Comparison of ENCODE assay signal across 8 mouse cellular contexts in genomic region chr12:26314959-26315358, GRCm38 (mm10).
DNase-seq lines count a peak whose midpoint lies in the region; ATAC-seq and TF ChIP-seq lines count a peak whose summit lies in the region.

No protein-coding gene starts in this region.

- TF ChIP-seq POLR2A in heart, adult 2 months (IDR thresholded peaks at IDR 0.05; ENCODE audit: insufficient read depth, low read depth, low read length): no peak
- no peak for TF ChIP-seq POLR2A in embryonic fibroblast, embryonic 13.5 days (IDR thresholded peaks at IDR 0.05; ENCODE audit: low read depth, low read length)
- TF ChIP-seq POLR2A in limb, embryonic 14.5 days (IDR thresholded peaks at IDR 0.05; ENCODE audit: borderline replicate concordance, extremely low read depth, insufficient read depth, insufficient read length): no peak
- TF ChIP-seq POLR2A in small intestine, adult 2 months (IDR thresholded peaks at IDR 0.05; ENCODE audit: low read depth, low read length): no peak

- H3K27me3 ChIP-seq in heart, adult 2 months (ENCODE audit: control insufficient read depth, insufficient read depth, low read length): no peaks in the 10 kb centered on the region
- H3K27me3 ChIP-seq in heart, embryonic 10.5 days (ENCODE audit: insufficient read depth, poor library complexity, severe bottlenecking): no peaks in the 10 kb centered on the region
- no peaks in the 10 kb centered on the region for H3K27me3 ChIP-seq in limb, embryonic 14.5 days (ENCODE audit: control insufficient read depth, insufficient read depth, low read length)
- H3K27me3 ChIP-seq in small intestine, adult 2 months (ENCODE audit: control insufficient read depth, insufficient read depth, low read length): no peaks in the 10 kb centered on the region
- H3K27me3 ChIP-seq in forebrain, embryonic 10.5 days (ENCODE audit: poor library complexity, severe bottlenecking): no peaks in the 10 kb centered on the region

- H3K9ac ChIP-seq in heart, adult 2 months (ENCODE audit: low read depth, low read length): no peak overlapping the region
- no peak overlapping the region for H3K9ac ChIP-seq in limb, embryonic 14.5 days (ENCODE audit: low read depth, low read length, severe bottlenecking)

- no peak overlapping the region for H3K27ac ChIP-seq in heart, adult 2 months
- no peak overlapping the region for H3K27ac ChIP-seq in heart, embryonic 10.5 days
- H3K27ac ChIP-seq in embryonic fibroblast, embryonic 13.5 days (ENCODE audit: insufficient read depth, low read length): no peak overlapping the region
- H3K27ac ChIP-seq in limb, embryonic 14.5 days (replicated peaks; ENCODE audit: low read depth, low read length): no peak overlapping the region
- no peak overlapping the region for H3K27ac ChIP-seq in small intestine, adult 2 months (ENCODE audit: insufficient read depth, low read depth, low read length)
- no peak overlapping the region for H3K27ac ChIP-seq in forebrain, embryonic 10.5 days

- H3K36me3 ChIP-seq in heart, adult 2 months (ENCODE audit: control insufficient read depth, insufficient read depth, low read length): peaks cover 4% of the 10 kb centered on the region; the same call in 1 of the 2 replicates
- peaks cover 22% of the 10 kb centered on the region; the same call in 1 of the 2 replicates for H3K36me3 ChIP-seq in heart, embryonic 10.5 days
- peaks cover 71% of the 10 kb centered on the region for H3K36me3 ChIP-seq in limb, embryonic 14.5 days (ENCODE audit: control insufficient read depth, insufficient read depth, low read length)
- H3K36me3 ChIP-seq in small intestine, adult 2 months (ENCODE audit: control insufficient read depth, insufficient read depth, low read length): no peaks in the 10 kb centered on the region; the same call in 1 of the 2 replicates
- H3K36me3 ChIP-seq in forebrain, embryonic 10.5 days (replicated peaks): peaks cover 93% of the 10 kb centered on the region

- no peaks in the 10 kb centered on the region for H3K4me1 ChIP-seq in heart, adult 2 months (ENCODE audit: control insufficient read depth, insufficient read depth, low read length)
- H3K4me1 ChIP-seq in heart, embryonic 10.5 days: 0 out of 2 replicates have a peak, but pooled peaks cover 4% of the 10 kb centered on the region
- no peaks in the 10 kb centered on the region for H3K4me1 ChIP-seq in embryonic fibroblast, embryonic 13.5 days (ENCODE audit: control insufficient read depth, insufficient read depth, low read length)
- H3K4me1 ChIP-seq in limb, embryonic 14.5 days (ENCODE audit: control insufficient read depth, insufficient read depth, low read length): no peaks in the 10 kb centered on the region
- no peaks in the 10 kb centered on the region for H3K4me1 ChIP-seq in small intestine, adult 2 months (ENCODE audit: control insufficient read depth, insufficient read depth, insufficient read length, low read length)
- no peaks in the 10 kb centered on the region for H3K4me1 ChIP-seq in forebrain, embryonic 10.5 days

- H3K4me3 ChIP-seq in heart, adult 2 months: no peak overlapping the region
- no peak overlapping the region for H3K4me3 ChIP-seq in heart, embryonic 10.5 days
- H3K4me3 ChIP-seq in embryonic fibroblast, embryonic 13.5 days (ENCODE audit: insufficient read depth, low read length): no peak overlapping the region
- H3K4me3 ChIP-seq in limb, embryonic 14.5 days (replicated peaks; ENCODE audit: low read length): no peak overlapping the region
- H3K4me3 ChIP-seq in small intestine, adult 2 months (ENCODE audit: low read depth, low read length): no peak overlapping the region
- no peak overlapping the region for H3K4me3 ChIP-seq in forebrain, embryonic 10.5 days

- no peaks in the 10 kb centered on the region for H3K9me3 ChIP-seq in heart, embryonic 10.5 days
- H3K9me3 ChIP-seq in limb, embryonic 14.5 days (ENCODE audit: control insufficient read depth, low read length): no peaks in the 10 kb centered on the region
- H3K9me3 ChIP-seq in forebrain, embryonic 10.5 days: no peaks in the 10 kb centered on the region

- no peak overlapping the region for H3K4me2 ChIP-seq in limb, embryonic 14.5 days (replicated peaks; ENCODE audit: low read depth, low read length, severe bottlenecking)

- 40% methylated on average over 5 of the region's 5 CpGs for WGBS in heart, adult 2 months
- 36% methylated on average over 5 of the region's 5 CpGs for WGBS in heart, embryonic 10.5 days
- WGBS in limb, embryonic 14.5 days: 40% methylated on average over 5 of the region's 5 CpGs
- 34% methylated on average over 5 of the region's 5 CpGs for WGBS in small intestine, adult 2 months
- WGBS in forebrain, embryonic 10.5 days: 53% methylated on average over 5 of the region's 5 CpGs

- no peak for TF ChIP-seq EP300 in heart, adult 2 months (IDR thresholded peaks at IDR 0.05; ENCODE audit: insufficient read depth, low read depth, low read length)

- H3K79me2 ChIP-seq in heart, adult 2 months (replicated peaks; ENCODE audit: control insufficient read depth, insufficient read depth, low read length): no peaks in the 10 kb centered on the region

- peak; percentile 93 for TF ChIP-seq CTCF in heart, adult 2 months (IDR thresholded peaks at IDR 0.05)
- TF ChIP-seq CTCF in embryonic fibroblast, embryonic 13.5 days (IDR thresholded peaks at IDR 0.05; ENCODE audit: borderline replicate concordance, insufficient read depth, low read length): peak; percentile 72
- peak; percentile 64; the same call in 1 of the 2 replicates for TF ChIP-seq CTCF in small intestine, adult 2 months (IDR thresholded peaks at IDR 0.05; ENCODE audit: extremely low read depth, insufficient read length, insufficient replicate concordance, low read depth, low read length)

- no peak for ATAC-seq in limb, embryonic 14.5 days (ENCODE audit: low FRiP score, low read depth)

- intact Hi-C loops in heart, adult 2 months (cut with DNase I): loop anchor here (1.0 to 10.0 kb wide), 4 partner anchors 99 to 450 kb away; partner anchors contain the start of gene Cmpk2

- DNase-seq in heart, adult 2 months: peak; percentile 31 to 58
- DNase-seq in heart, embryonic 10.5 days (ENCODE audit: low spot score): no peak
- DNase-seq in B cell, adult 2 months: peak; percentile 60 to 64
- DNase-seq in adrenal gland, adult 8-10 months: peak; percentile 16
- DNase-seq in limb, embryonic 14.5 days (ENCODE audit: low spot score): peak; percentile 12
- DNase-seq in forebrain, embryonic 10.5 days (ENCODE audit: extremely low spot score, low spot score): no peak

Comparison
In these comparisons a context has a peak if more than half of its experiments do, and no peak if none do; other contexts are left out.
1. DNase-seq: peak in heart, adult 2 months (2 of 2), B cell, adult 2 months (2 of 2), adrenal gland, adult 8-10 months (single experiment) and limb, embryonic 14.5 days (single experiment); none in heart, embryonic 10.5 days (single experiment) and forebrain, embryonic 10.5 days (single experiment).
2. Peak in every context shown above with its lines, with median percentiles within 50 percentile points of each other: CTCF ChIP-seq.